Mouse (Mus musculus): ENCODE results near the gene Ifit3. TPM values are rescaled to one million over a fixed set of nuclear protein-coding genes. Genes with fewer than 3 reads are reported as not detected.

The Ifit3 gene
- polyA plus RNA-seq, 1 experiment from 2014 or later, result 0.20 TPM

Other genes starting within 250 kb of the Ifit3 start
- gene Ch25h, start 108.4 kb upstream of the Ifit3 start, polyA plus RNA-seq (2014; fragmentation: Nextera tagmentation; extraction: Ambion mirVana), result 1.1 and 2.3 TPM in 2 replicates
- gene Lipa, start 56.1 kb upstream of the Ifit3 start, polyA plus RNA-seq (2014; fragmentation: Nextera tagmentation; extraction: Ambion mirVana), result 34.8 and 35.6 TPM in 2 replicates
- gene Ifit2, start 32.8 kb upstream of the Ifit3 start, polyA plus RNA-seq (2014; fragmentation: Nextera tagmentation; extraction: Ambion mirVana), result 12.2 and 12.5 TPM in 2 replicates
- gene Ifit1bl1, start 18.4 kb downstream of the Ifit3 start, polyA plus RNA-seq (2014; fragmentation: Nextera tagmentation; extraction: Ambion mirVana), result 0.33 TPM in 1 of 2 replicates, not detected in the other
- gene Ifit3b, start 24.4 kb downstream of the Ifit3 start, polyA plus RNA-seq (2014; fragmentation: Nextera tagmentation; extraction: Ambion mirVana), result 0.22 TPM in 1 of 2 replicates, not detected in the other
- gene Ifit1bl2, start 57.2 kb downstream of the Ifit3 start, polyA plus RNA-seq (2014; fragmentation: Nextera tagmentation; extraction: Ambion mirVana), result 0.08 and 0.20 TPM in 2 replicates
- gene Ifit1, start 57.3 kb downstream of the Ifit3 start, polyA plus RNA-seq (2014; fragmentation: Nextera tagmentation; extraction: Ambion mirVana), result 0.29 and 0.40 TPM in 2 replicates
- 1.1 and 1.4 TPM in 2 replicates for gene Slc16a12, start 163.8 kb downstream of the Ifit3 start, polyA plus RNA-seq (2014; fragmentation: Nextera tagmentation; extraction: Ambion mirVana)